Mouse (Mus musculus) ES-Bruce4 (cell line): ENCODE measurements around the gene Pth2.

ENCODE experiments used
- CTCF ChIP-seq: IDR thresholded peaks from one replicate; pipeline ENCODE4 v1.8.1; 2011; ENCODE audit warnings: low read depth, low read length
- EP300 ChIP-seq: IDR thresholded peaks from 2 replicates; pipeline ENCODE4 v1.6.1; 2011; ENCODE audit warnings: low read depth, low read length; ENCODE audit not compliant: insufficient read depth

GRCm38 (mm10) chr7:45189600-45189999 is 8.8 kb downstream of the Pth2 start:
- TF ChIP-seq EP300 = no peak
- no peak for TF ChIP-seq CTCF
